Mouse (Mus musculus) spleen, adult 18-20 months (tissue): ENCODE results near the gene Tmem132a.

Experiments
- DNase-seq, 2 experiments: peaks; one replicate each; pipeline ENCODE4 v3.0.0; 2022; ENCODE audit warnings: mixed read lengths in 2 of 2

Tmem132a gene

GRCm38 (mm10) chr19:10829436-10830175 lies 40.1 kb downstream of the Tmem132a start, which contains the start of gene Cd6:
Cd6 (minus strand) TSS chr19:10830058.
- no peak for DNase-seq

GRCm38 (mm10) chr19:10828321-10828720 lies 41.4 kb downstream of the Tmem132a start:
- no peak for DNase-seq

DNA sequence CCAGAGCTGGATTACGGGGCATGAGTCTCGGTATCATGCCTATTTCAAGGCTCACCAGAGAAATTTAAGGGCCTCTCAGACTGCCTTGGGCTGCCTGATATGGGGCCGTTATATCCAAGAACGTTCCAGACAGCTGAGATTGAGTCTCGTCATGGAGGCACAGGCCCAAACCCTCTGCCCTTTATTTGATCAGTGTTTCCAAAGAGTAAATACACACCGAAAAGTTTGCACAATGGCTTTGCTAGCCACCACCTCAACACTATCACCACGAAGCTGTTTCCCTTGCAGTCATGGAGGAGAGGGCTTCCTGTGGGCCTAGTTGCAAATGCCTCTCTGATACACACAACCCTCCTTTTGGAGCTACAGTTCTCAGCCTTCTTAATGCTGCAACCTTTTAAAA lies 45.7 kb downstream of the Tmem132a start:
- no peak for DNase-seq

DNA sequence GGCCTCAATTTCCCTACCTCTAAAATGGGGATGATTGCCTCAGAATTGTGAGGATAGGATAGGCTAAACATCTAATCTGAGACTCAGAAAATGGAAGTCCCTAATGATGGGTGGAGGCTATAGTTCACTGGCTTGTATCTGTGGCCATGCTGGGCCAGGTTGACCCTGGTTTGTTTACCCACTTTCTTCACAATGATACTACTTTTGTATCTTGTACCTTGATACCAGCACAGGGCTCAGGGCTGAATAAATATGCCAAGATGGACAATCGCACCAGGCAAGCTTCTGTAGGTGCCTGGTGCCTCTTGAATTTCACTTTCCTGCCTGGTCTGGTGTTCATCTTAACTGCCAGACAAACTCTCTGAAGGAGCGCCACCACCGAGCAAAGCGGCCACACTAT lies 47.2 kb downstream of the Tmem132a start:
- DNase-seq = no peak

DNA sequence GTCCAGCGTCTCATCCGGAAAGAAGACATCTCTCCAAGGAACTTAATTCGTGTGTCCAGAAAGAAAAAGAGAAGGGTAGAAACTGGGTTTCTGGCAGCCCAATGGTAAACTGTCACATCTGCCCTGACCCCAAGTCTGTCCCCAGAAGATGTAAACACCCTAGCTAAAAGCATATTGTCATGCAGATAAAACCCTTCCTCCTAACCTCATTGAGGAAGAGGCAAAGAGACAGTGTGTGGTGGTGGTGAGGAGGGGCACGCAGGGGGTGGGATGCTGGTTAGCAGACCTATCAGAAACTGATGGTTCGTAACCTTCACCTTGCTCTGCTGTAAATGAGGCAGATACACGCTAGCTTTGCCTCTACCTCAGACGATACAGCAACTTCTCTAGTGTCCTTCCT lies 48.4 kb downstream of the Tmem132a start:
- DNase-seq = no peak

GRCm38 (mm10) chr19:10818217-10818946 lies 51.4 kb downstream of the Tmem132a start:
- DNase-seq = no peak

DNA sequence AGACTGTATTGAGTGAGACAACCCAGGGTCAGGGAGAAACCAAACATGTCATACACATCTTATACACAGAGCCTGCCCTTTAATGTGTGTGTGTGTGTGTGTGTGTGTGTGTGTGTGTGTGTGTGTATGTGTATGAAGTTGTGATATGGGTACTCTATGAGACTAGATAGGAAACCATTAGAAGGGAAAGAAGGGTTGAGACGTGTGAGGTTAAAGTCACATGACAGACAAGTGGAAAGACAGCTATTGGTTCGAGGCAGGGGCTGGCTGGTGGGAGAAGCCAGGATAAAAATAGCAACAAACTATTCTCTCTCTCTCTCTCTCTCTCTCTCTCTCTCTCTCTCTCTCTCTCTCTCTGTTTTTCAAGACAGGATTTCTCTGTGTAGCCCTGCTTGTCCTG lies 53.3 kb downstream of the Tmem132a start:
- DNase-seq = no peak

DNA sequence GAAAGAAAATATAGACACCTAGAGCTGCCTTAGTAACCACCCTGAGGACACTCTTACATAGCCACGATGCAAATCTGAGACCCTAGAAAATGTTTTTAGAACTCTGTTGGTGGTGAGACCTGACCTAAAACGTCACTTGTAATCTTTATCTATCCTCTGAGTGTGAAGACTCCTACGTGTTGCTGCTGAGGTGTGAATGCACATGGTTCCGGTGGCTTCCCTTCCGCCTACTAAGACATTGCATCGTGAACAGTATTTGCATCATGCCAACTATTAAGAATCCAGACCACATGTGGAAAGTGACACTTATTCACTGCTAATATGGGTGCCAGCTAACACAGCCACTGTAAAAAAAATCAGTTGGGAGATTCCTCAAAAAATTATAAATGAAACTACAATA lies 53.9 kb downstream of the Tmem132a start:
- DNase-seq = no peak

- DNase-seq = no peak
Observed at GRCm38 (mm10) chr19:10813905-10814304, 55.8 kb downstream of the Tmem132a start.

- no peak for DNase-seq
Observed at GRCm38 (mm10) chr19:10813039-10813438, 56.7 kb downstream of the Tmem132a start.

- no peak for DNase-seq
Observed at GRCm38 (mm10) chr19:10811471-10811870, 58.3 kb downstream of the Tmem132a start.

- no peak for DNase-seq
Observed at GRCm38 (mm10) chr19:10810176-10810492, 59.6 kb downstream of the Tmem132a start.

DNA sequence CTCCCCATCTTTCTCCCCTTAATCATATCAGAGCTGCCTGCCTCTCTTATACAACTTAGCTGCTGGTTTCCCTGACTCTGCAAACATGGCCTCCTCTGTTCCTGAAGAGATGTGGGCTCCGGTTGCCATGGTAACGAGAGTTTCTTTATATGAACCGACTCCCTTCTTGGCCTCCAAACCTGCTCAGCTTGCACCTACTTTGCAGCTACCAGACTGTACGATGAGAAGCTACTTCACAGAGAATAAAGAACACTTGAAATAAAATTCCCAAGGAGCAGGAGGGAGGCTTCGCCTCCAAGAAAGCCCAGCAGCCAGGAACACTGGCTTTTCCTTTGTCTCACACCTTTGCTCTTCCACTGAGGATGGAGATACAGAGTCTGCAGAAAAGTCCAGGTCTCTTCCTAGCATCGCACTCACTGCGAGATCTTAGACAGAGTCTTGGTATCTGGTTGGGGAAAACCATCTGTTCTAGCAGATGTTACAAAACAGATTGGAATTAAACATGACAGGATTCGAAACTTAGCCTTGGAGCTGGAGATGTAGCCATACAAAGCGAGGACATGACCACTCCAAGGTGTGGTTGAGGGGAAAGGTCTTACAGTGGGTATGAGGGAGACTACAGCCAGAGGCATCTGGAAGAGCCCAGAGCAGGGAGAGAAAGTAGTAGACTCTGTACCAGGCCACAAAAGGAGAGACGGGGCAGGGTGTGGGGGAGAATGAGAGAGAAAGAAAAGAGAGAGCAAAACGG lies 60.1 kb downstream of the Tmem132a start:
- no peak for DNase-seq

DNA sequence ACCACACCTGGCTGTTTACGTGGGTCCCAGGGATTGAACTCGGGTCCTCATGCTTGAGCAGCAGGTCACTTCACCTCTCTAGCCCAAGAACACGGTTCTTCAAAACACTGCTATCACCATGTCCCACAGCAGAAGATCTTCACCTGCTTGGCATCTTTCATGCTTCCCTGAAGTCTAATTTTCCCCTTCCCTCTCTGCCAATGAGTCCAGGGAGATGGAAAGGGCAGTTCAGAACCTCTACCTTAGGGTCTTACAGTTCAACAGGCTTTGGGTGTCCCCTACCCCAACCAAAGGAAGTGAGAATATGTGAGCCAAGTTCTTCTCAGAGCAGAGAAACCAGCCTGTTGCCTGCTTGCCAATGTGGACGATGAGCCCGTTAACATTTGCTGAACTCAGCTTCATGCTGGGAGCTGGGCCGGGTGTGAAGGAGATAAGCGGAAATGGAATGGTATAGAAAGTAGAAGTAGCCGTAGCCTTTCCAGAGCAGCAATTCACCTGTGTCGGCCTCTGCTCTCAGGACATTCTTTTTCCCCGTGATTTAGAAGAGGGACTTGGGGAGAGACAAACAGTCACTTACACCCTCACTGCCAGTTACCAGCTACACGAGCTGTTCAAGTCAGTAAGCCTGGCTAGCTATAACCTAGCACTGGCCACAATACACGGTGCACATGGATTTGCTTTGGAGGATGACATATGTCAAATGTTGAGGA lies 61.1 kb downstream of the Tmem132a start:
- DNase-seq = no peak
